Mouse (Mus musculus) gastrocnemius, postnatal 14 days (tissue): ENCODE data around the gene Pde9a. TPM values are rescaled to one million over a fixed set of nuclear protein-coding genes. Genes with fewer than 3 reads are reported as not detected.
A peak's percentile ranks its signal among the peaks of the same experiment; 100 is the strongest.

Experiments used
- DNase-seq: peaks from one replicate; pipeline ENCODE4 v3.0.0; 2021; ENCODE audit warnings: mixed read lengths
- intact Hi-C: fragments of 180-260 bp; cut with DNase I; formaldehyde crosslinking; loops from one replicate; pipeline ENCODE4 v1.15.1; 2025; ENCODE audit warnings: low total_unique reads
- total RNA-seq, 2 experiments: library from RNA; stranded (reverse); gene quantifications; 2 replicates each; pipeline ENCODE4 v1.2.3; 2021

Gene Pde9a
- total RNA-seq, 2 experiments from 2014 or later = 4.5 to 6.5 TPM

DNA sequence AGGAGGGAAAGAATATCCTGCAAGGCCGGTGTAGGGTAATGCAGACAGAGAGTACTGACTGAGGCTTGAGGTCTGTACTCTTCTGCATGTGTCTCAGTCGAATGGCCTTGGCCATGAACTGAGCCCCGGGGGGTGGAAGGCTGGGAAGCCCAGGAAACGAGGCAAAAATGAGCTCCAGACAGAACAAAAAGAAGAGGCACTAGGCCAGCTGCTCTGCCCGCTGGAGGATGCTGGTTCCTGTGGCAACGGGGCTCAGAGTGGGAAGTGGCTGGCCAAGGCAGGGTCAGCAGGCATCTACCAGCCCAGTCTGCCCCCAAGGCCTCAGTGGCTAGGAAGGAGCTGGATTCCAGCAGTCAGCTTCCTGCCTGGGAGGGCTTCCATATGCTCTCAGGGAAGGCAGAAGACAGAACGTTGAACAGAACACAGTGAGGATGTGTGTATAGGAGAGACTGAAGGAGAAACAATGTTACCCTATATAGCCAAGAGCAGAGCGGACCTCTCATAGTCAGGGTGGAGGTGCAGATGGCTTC lies 65.2 kb downstream of the Pde9a start:
- intact Hi-C loops = no loop called here
- no peak for DNase-seq

GRCm38 (mm10) chr17:31452816-31453215 lies 66.8 kb downstream of the Pde9a start:
- intact Hi-C loops = no loop called here

DNA sequence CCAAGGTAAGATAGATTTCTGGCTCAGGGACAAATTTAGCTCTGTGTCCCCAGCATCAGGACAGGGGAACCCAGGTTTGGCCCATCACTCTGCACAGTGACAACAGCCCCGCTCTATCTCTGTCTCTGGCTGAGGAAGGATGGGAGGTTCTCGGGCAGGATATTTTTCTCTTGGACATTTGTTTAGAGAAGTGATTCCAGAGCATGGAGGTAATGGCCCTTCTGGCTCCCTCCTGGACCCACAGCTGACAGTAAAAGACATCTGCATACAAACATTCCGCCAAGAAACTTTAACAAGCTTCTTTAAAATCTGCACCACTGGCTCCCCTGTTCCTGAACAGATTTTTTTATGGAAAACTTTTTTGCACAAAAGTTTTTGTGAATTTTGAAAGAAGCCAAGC lies 67.5 kb downstream of the Pde9a start:
- no peak for DNase-seq
- intact Hi-C loops = no loop called here

More at GRCm38 (mm10) chr17:31452816-31453215, 66.8 kb downstream of the Pde9a start:
- no peak for DNase-seq

GRCm38 (mm10) chr17:31454056-31454455 lies 68.0 kb downstream of the Pde9a start:
- intact Hi-C loops = no loop called here
- no peak for DNase-seq

- intact Hi-C loops = no loop called here
- DNase-seq = peak; percentile 61
These were observed 70.9 kb downstream of the Pde9a start for GRCm38 (mm10) chr17:31456723-31457567.

GRCm38 (mm10) chr17:31460416-31460815 lies 74.4 kb downstream of the Pde9a start:
- DNase-seq = no peak
- intact Hi-C loops = loop anchor here (2.0 kb wide), 1 partner anchor 30 kb away; no protein-coding TSS in a partner anchor

GRCm38 (mm10) chr17:31462506-31462905 lies 76.5 kb downstream of the Pde9a start:
- no peak for DNase-seq
- intact Hi-C loops = no loop called here

DNA sequence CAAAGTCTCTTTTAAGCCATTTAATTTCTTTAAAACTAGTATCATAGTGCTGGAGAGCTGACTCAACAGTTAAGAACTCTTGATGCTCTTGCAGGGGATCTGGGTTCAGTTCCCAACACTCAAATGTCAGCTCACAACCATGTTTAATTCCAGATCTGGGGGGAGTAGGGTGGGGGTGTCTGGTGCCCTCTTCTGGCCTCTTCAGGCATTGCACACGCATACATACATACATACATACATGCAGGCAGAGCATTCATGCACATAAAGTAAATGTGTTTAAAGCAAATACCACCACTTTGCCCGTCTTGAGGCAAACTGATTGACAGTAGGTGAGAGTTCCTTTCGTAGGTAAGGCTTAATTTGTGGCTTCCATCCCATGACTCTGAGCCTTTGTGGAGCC lies 80.8 kb downstream of the Pde9a start:
- no peak for DNase-seq
- intact Hi-C loops = no loop called here

GRCm38 (mm10) chr17:31468496-31468895 lies 82.5 kb downstream of the Pde9a start:
- intact Hi-C loops = no loop called here
- no peak for DNase-seq

DNA sequence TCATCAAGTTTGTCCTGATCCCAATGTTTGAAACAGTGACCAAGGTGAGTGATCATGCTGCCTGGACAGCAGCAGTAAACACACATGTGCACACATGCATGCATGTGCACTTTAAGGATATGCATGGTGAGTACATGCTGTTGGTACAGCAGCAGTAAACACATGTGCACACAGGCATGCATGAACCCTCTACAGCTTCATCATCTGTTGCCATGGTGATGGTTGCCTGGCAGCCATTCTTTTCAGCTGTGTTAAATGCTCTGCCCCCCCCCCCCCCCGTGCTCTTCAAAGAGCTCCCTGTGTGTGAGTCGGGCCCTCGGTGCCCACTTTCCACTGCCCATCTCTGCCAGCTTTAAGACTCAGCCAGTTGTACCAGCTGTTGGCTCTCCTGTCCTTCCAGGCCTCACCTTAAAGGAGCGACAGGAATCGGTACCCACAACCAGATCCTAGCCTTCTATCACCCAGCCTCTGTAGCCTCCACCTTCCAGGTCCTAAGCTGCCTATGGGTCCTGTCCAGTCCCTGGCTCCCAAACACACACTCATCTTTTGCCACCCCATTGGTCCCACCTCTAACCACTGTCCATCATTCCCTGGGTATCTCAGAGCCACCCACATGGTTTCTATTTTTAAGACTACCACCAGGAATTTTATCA lies 84.9 kb downstream of the Pde9a start:
- no peak for DNase-seq
- intact Hi-C loops = no loop called here

- DNase-seq = no peak
- intact Hi-C loops = no loop called here
These were observed 88.4 kb downstream of the Pde9a start for GRCm38 (mm10) chr17:31474388-31474787.

DNA sequence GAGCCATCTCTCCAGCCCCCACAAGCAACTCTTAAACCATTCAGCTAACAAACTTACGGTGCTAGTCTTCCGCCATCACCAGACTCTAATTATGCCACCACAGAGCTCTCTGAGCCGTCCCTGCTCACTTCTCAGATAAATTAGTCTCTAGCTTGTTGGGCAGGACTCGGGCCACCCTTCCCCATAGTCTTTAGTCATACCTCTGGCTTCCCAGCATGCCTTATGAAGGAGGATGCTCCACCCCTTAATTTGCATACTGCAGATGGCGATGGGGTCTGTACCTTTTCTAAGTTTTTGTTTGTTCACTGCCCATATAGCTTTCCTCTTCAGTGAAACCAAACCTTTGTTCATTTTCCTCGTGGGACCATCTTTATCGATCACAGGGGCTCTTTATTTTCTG lies 92.6 kb downstream of the Pde9a start:
- DNase-seq = no peak
- intact Hi-C loops = no loop called here

DNA sequence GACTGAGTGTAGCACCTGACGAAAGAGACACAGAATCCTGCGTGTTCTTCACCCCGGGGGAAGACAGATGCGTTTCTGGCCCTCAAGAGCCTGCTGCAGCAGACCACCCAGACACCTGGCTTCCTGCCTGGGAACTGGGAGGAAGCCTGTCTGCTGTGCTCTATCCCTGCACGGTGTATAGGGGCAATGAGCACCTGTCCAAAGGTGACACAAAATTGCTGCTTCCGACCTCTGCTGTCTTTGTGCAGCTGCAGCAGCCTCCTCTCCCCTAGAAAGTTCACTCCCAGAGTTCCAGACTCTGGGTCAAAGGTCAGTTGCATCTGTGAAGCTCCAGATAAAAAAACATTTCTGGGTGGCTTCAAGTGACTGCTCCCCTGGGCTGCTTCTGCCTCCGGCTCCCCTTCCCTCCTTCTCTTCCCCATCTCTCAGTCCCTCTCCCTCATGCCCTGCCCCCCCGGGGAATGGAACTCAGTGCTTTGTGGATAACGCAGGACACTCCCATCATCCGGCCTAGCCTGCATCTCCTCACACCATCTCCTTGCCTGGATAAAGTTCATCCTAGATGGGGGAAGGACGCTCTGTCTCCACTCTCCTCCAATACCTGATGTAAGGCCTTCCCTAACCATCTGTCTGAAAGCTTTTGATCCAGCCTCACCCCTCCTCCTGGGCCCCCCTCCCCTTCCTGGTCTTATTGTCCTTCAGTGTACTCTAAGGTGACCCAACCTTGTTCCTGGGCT lies 93.3 kb downstream of the Pde9a start:
- intact Hi-C loops = no loop called here
- DNase-seq = no peak

DNA sequence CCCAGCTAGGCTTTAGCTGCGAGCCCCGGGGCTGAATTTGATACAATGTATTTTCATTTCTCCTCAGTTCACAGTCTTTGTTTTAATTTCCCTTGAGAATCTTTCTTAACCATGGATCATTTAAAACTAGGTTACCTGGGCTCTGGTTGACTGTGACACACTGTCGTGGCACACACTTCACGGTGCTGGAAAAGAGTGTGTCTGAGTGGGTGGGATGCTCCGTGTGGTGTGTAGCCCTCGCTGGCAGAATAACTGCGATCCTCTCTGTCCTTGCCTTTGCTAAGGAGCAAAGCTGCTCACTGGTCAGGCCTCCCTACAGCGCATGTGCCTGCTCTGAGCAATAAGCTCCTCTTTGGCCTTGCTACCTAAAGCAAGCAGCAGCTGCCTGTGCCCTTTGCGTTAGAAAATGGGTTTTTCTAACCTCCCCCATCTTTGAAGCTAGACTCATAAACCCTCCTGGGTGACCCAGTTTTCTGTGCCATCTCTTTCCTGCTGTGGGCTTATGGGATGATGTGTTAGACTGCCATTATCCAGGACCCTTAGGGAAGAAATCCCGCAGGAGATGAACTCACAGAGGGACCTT lies 100.7 kb downstream of the Pde9a start:
- DNase-seq = no peak
- intact Hi-C loops = no loop called here

- DNase-seq = no peak
- intact Hi-C loops = no loop called here
These were observed 101.5 kb downstream of the Pde9a start for GRCm38 (mm10) chr17:31487433-31488060.

DNA sequence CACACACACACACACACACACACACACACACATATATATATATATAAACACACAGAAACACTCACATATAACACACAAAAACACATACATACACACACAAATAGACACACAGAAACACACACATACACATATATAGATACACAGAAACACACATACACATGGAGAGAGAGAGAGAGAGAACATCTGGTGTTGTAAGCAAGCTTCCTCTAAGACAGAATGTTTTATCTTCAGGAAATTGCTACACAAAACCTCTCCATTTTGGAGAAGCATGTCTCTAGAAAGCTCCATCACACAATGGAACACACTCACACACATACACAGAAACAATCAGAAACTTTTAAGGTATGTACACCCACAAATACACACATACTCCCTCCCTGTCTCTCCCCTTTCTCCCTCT lies 105.3 kb downstream of the Pde9a start:
- intact Hi-C loops = loop anchor here (2.0 to 10.0 kb wide), 3 partner anchors 31 to 227 kb away; no protein-coding TSS in a partner anchor

DNA sequence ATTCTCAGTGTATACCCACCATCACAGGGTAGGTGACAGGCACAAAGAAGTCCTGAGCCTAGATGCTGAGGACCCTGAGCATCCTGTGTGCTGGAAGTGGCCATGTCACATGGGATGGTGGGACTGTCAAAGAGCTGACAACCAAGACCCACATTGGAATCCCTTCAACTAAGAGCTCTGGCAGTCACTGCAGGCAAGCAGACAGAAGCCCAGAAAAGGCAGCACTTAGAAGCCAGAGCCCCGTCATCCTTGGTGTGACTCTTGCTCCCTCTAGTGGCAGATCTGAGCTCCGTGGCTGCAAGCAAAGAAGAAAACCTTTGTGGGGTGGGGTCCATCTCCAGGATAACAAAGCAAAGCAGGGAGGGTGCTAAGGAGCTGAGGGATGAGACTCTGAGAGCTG lies 106.4 kb downstream of the Pde9a start:
- intact Hi-C loops = loop anchor here (2.0 to 10.0 kb wide), 3 partner anchors 116 to 228 kb away; no protein-coding TSS in a partner anchor
- peak; percentile 77 for DNase-seq

More for the DNA sequence above, 105.3 kb downstream of the Pde9a start:
- no peak for DNase-seq

DNA sequence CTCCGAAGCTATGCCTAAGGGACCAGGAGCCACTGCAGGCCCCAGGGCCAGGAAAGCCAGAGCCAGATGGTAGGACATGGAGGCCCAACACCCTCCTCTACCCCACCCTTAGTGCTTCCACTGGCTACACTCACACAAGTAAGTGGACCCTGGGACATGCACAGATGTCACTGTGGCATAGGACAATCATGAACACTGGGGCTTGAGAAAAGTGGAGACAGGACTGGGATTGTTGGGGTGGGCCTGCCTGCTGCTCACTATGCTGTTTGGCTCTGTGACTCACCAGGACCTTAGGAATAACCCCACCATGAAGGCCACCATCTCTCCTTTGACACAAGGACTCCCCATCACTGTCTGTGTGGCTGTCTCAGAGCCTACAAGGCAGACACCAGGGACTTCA lies 109.0 kb downstream of the Pde9a start:
- no peak for DNase-seq
- intact Hi-C loops = loop anchor here (5.0 to 10.0 kb wide), 2 partner anchors 168 to 230 kb away; no protein-coding TSS in a partner anchor

DNA sequence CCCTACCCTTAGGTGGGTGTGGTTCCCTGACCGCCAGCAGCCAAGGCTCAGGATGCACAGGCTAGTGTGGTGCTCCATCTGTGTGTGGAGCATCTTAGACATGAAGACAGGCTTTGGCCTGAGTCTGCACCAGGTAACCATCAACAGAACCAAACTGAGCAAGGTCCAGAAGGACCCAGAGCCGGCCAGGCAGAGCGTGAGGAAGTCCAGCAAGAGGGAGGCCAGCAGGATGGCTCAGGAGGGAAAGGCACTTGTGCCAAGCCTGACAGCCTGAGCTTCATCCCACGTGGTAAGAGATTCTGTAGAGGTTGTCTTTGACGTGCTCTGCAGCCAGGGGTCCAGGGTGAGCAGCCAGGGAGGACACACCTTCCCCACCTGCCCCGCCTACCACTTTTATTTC lies 111.7 kb downstream of the Pde9a start:
- intact Hi-C loops = loop anchor here (10.0 kb wide), 1 partner anchor 233 kb away; no protein-coding TSS in a partner anchor
- DNase-seq = no peak
